Mouse (Mus musculus): ENCODE results near the gene Fig4. TPM values are rescaled to one million over a fixed set of nuclear protein-coding genes. Genes with fewer than 3 reads are reported as not detected.

The Fig4 gene
- total and polyA plus RNA-seq, 3 experiments = 21.4 to 27.4 TPM; not detected in 1

- Histone ChIP-seq H3K79me2 (ENCODE audit: control insufficient read depth, insufficient read depth, low read length, poor library complexity) (no peaks in the 10 kb centered on the region), H3K9ac (ENCODE audit: control insufficient read depth, low read depth, low read length, poor library complexity, severe bottlenecking) (no peak overlapping the region), H3K27me3 (ENCODE audit: control insufficient read depth in 1 of 2, insufficient read depth in 2 of 2, low read length in 2 of 2) (no peaks in the 10 kb centered on the region), H3K36me3 (ENCODE audit: control insufficient read depth in 1 of 2, insufficient read depth in 2 of 2, low read length in 2 of 2) (peaks cover 0 to 2% of the 10 kb centered on the region in 2 experiments; a peak in 1 of 4 replicates), H3K27ac (ENCODE audit: control insufficient read depth, low read depth, low read length) (no peak overlapping the region), H3K9me3 (replicated peaks; ENCODE audit: insufficient read depth, low read length) (no peaks in the 10 kb centered on the region), H3K4me1 (ENCODE audit: control insufficient read depth in 1 of 2, insufficient read depth in 2 of 2, low read length in 2 of 2) (no peaks in the 10 kb centered on the region; a peak in 1 of 4 replicates), H3K4me3 (ENCODE audit: control insufficient read depth in 1 of 2, insufficient read depth in 1 of 2, low read depth in 2 of 2, low read length in 2 of 2) (no peak overlapping the region)
- no peak for TF ChIP-seq SMC3 (IDR thresholded peaks at IDR 0.05; ENCODE audit: low read depth, low read length)
- no peak for TF ChIP-seq MYB (IDR thresholded peaks at IDR 0.05; ENCODE audit: low read depth, low read length)
- TF ChIP-seq GABPA (IDR thresholded peaks at IDR 0.05; ENCODE audit: low read depth, low read length) = no peak
- TF ChIP-seq NRF1 (IDR thresholded peaks at IDR 0.05; ENCODE audit: insufficient read depth, low read depth, low read length, poor library complexity, severe bottlenecking) = no peak
- no peak for TF ChIP-seq NELFE (IDR thresholded peaks at IDR 0.05; ENCODE audit: low read depth, low read length)
- no peak for TF ChIP-seq CHD2 (IDR thresholded peaks at IDR 0.05; ENCODE audit: low read length)
- no peak for TF ChIP-seq RAD21 (IDR thresholded peaks at IDR 0.05; ENCODE audit: low read depth, low read length)
- no peak for TF ChIP-seq CHD1 (IDR thresholded peaks at IDR 0.05; ENCODE audit: low read depth, low read length)
- no peak for TF ChIP-seq UBTF (IDR thresholded peaks at IDR 0.05; ENCODE audit: borderline replicate concordance, insufficient read depth, low read depth, low read length)
- no peak for TF ChIP-seq POLR2A (IDR thresholded peaks at IDR 0.05; ENCODE audit: control insufficient read depth in 1 of 2, insufficient read depth in 1 of 2, low read depth in 1 of 2, low read length in 2 of 2, poor library complexity in 1 of 2)
- no peak for TF ChIP-seq ELF1 (IDR thresholded peaks at IDR 0.05; ENCODE audit: low read depth, low read length)
- TF ChIP-seq MYC (IDR thresholded peaks at IDR 0.05; ENCODE audit: low read depth, low read length) = no peak
- no peak for TF ChIP-seq HCFC1 (IDR thresholded peaks at IDR 0.05; ENCODE audit: low read depth, low read length)
- TF ChIP-seq ZKSCAN1 (IDR thresholded peaks at IDR 0.05; ENCODE audit: low read depth, low read length) = no peak
- no peak for TF ChIP-seq ZC3H11A (IDR thresholded peaks at IDR 0.05; ENCODE audit: low read depth, low read length)
- TF ChIP-seq MAZ (IDR thresholded peaks at IDR 0.05; ENCODE audit: low read depth, low read length) = no peak
- TF ChIP-seq TCF12 (IDR thresholded peaks at IDR 0.05; ENCODE audit: low read depth, low read length) = no peak
- TF ChIP-seq POLR2AphosphoS5 (IDR thresholded peaks at IDR 0.05; ENCODE audit: borderline replicate concordance, low read depth, low read length) = no peak
- TF ChIP-seq SIN3A (IDR thresholded peaks at IDR 0.05; ENCODE audit: low read length) = no peak
- no peak for TF ChIP-seq KAT2A (conservative IDR thresholded peaks at IDR 0.05; ENCODE audit: low read depth, low read length)
- no peak for DNase-seq (ENCODE audit: low read depth, low spot score)
Measured at GRCm38 (mm10) chr10:41243930-41244329, 59.1 kb downstream of the Fig4 start.

GRCm38 (mm10) chr10:41241558-41242242 is 61.4 kb downstream of the Fig4 start:
- no peak overlapping the region for H3K27ac ChIP-seq (ENCODE audit: control insufficient read depth, low read depth, low read length)
- no peak overlapping the region for H3K9ac ChIP-seq (ENCODE audit: control insufficient read depth, low read depth, low read length, poor library complexity, severe bottlenecking)
- no peaks in the 10 kb centered on the region for H3K79me2 ChIP-seq (ENCODE audit: control insufficient read depth, insufficient read depth, low read length, poor library complexity)
- H3K27me3 ChIP-seq (ENCODE audit: control insufficient read depth in 1 of 2, insufficient read depth in 2 of 2, low read length in 2 of 2) = no peaks in the 10 kb centered on the region
- H3K36me3 ChIP-seq (ENCODE audit: control insufficient read depth in 1 of 2, insufficient read depth in 2 of 2, low read length in 2 of 2) = no peaks in the 10 kb centered on the region; a peak in 1 of 4 replicates
- no peak overlapping the region for H3K4me3 ChIP-seq (ENCODE audit: control insufficient read depth in 1 of 2, insufficient read depth in 1 of 2, low read depth in 2 of 2, low read length in 2 of 2)
- no peaks in the 10 kb centered on the region for H3K4me1 ChIP-seq (ENCODE audit: control insufficient read depth in 1 of 2, insufficient read depth in 2 of 2, low read length in 2 of 2)
- H3K9me3 ChIP-seq (replicated peaks; ENCODE audit: insufficient read depth, low read length) = no peaks in the 10 kb centered on the region
- no peak for TF ChIP-seq RCOR1 (IDR thresholded peaks at IDR 0.05; ENCODE audit: low read depth, low read length)
- no peak for TF ChIP-seq ZNF384 (IDR thresholded peaks at IDR 0.05; ENCODE audit: low read depth, low read length)
- TF ChIP-seq ELF1 (IDR thresholded peaks at IDR 0.05; ENCODE audit: low read depth, low read length) = no peak
- TF ChIP-seq ETS1 (IDR thresholded peaks at IDR 0.05; ENCODE audit: low read depth, low read length) = no peak
- TF ChIP-seq MAZ (IDR thresholded peaks at IDR 0.05; ENCODE audit: low read depth, low read length) = no peak
- no peak for TF ChIP-seq KAT2A (conservative IDR thresholded peaks at IDR 0.05; ENCODE audit: low read depth, low read length)
- no peak for TF ChIP-seq ZKSCAN1 (IDR thresholded peaks at IDR 0.05; ENCODE audit: low read depth, low read length)
- no peak for TF ChIP-seq POLR2AphosphoS2 (IDR thresholded peaks at IDR 0.05; ENCODE audit: low read length)
- TF ChIP-seq ZMIZ1 (IDR thresholded peaks at IDR 0.05; ENCODE audit: low read depth, low read length) = no peak
- no peak for TF ChIP-seq GATA1 (IDR thresholded peaks at IDR 0.05; ENCODE audit: low read depth, low read length)
- no peak for TF ChIP-seq MYC (IDR thresholded peaks at IDR 0.05; ENCODE audit: low read depth, low read length)
- TF ChIP-seq MAFK (IDR thresholded peaks at IDR 0.05; ENCODE audit: borderline replicate concordance, low read depth, low read length) = no peak
- DNase-seq (ENCODE audit: low read depth, low spot score) = no peak
